Mouse (Mus musculus) heart, adult 2 months (tissue): Measurements from ENCODE around the gene Rrp36. TPM values are rescaled to one million over a fixed set of nuclear protein-coding genes. Genes with fewer than 3 reads are reported as not detected.

Experiments
- DNase-seq, 2 experiments: peaks; one replicate each; pipeline ENCODE4 v3.0.0; 2021
- H3K27ac ChIP-seq: fragments of 200-600 bp; 2 replicates; pipeline ENCODE4 v1.8.1; 2022
- H3K27me3 ChIP-seq: fragments of 200-500 bp; 2 replicates; pipeline ENCODE4 v1.6.1; 2012; ENCODE audit warnings: mild to moderate bottlenecking, low read length, inconsistent platforms, mixed read lengths; ENCODE audit not compliant: control insufficient read depth, insufficient read depth
- H3K36me3 ChIP-seq: fragments of 200-500 bp; 2 replicates; pipeline ENCODE4 v1.6.1; 2012; ENCODE audit warnings: low read length, inconsistent platforms; ENCODE audit not compliant: control insufficient read depth, insufficient read depth
- H3K4me1 ChIP-seq: fragments of 200-500 bp; 2 replicates; pipeline ENCODE4 v1.6.1; 2011; ENCODE audit warnings: low read length; ENCODE audit not compliant: control insufficient read depth, insufficient read depth
- H3K4me3 ChIP-seq: fragments of 200-600 bp; 2 replicates; pipeline ENCODE4 v1.8.1; 2022
- H3K79me2 ChIP-seq: fragments of 200-500 bp; replicated peaks from 2 replicates; pipeline ENCODE4 v1.6.1; 2012; ENCODE audit warnings: mild to moderate bottlenecking, inconsistent platforms, low read length, moderate library complexity, mixed read lengths; ENCODE audit not compliant: control insufficient read depth, insufficient read depth
- H3K9ac ChIP-seq: fragments of 200-500 bp; 2 replicates; pipeline ENCODE4 v1.6.1; 2012; ENCODE audit warnings: low read depth, mild to moderate bottlenecking, control low read depth, inconsistent platforms, low read length, mixed read lengths
- CTCF ChIP-seq: fragments of 200-600 bp; IDR thresholded peaks from 2 replicates; pipeline ENCODE4 v1.8.1; 2022; ENCODE audit warnings: antibody characterized with exemption, mild to moderate bottlenecking, moderate library complexity
- EP300 ChIP-seq: fragments of 200-500 bp; IDR thresholded peaks from 2 replicates; pipeline ENCODE4 v1.6.1; 2011; ENCODE audit warnings: low read depth, low read length, control low read depth; ENCODE audit not compliant: insufficient read depth
- POLR2A ChIP-seq: fragments of 200-500 bp; IDR thresholded peaks from 2 replicates; pipeline ENCODE4 v1.6.1; 2011; ENCODE audit warnings: mild to moderate bottlenecking, low read depth, low read length, control low read depth; ENCODE audit not compliant: insufficient read depth
- WGBS: fragments of 180-500 bp; shearing (Covaris S2); methylation state at CpG from one replicate; pipeline ENCODE4 v1.1.7; 2018; 5-methylcytosine and 5-hydroxymethylcytosine counted together
- intact Hi-C: fragments of 180-260 bp; cut with DNase I; formaldehyde crosslinking; loops from one replicate; pipeline ENCODE4 v1.15.1; 2025
- polyA plus RNA-seq: library from polyadenylated mRNA; depleted of rRNA; stranded (reverse); fragments of >200 nt; gene quantifications from 2 replicates; pipeline ENCODE4 v1.2.3, GENCODE M21; 2012
- total RNA-seq, 2 experiments: library from RNA; stranded (reverse); gene quantifications; 2 replicates each; pipeline ENCODE4 v1.2.3; 2021

Rrp36 gene
- total and polyA plus RNA-seq, 3 experiments, result 10.7 to 19.4 (median 11.3) TPM

GRCm38 (mm10) chr17:46698515-46698914 is 24.4 kb upstream of the Rrp36 start:
- WGBS, result 84% methylated on average over 6 of the region's 6 CpGs
- Histone ChIP-seq H3K27me3 (no peaks in the 10 kb centered on the region), H3K36me3 (no peaks in the 10 kb centered on the region), H3K4me3 (no peak overlapping the region), H3K9ac (no peak overlapping the region), H3K4me1 (peaks cover 5% of the 10 kb centered on the region), H3K79me2 (0 out of 2 replicates have a peak, but pooled peaks cover 3% of the 10 kb centered on the region), H3K27ac (no peak overlapping the region)
- DNase-seq, result no peak
- intact Hi-C loops, result no loop called here
- no peak for TF ChIP-seq CTCF
- no peak for TF ChIP-seq POLR2A
- TF ChIP-seq EP300, result no peak

- no peaks in the 10 kb centered on the region for H3K36me3 ChIP-seq
- no peak overlapping the region for H3K9ac ChIP-seq
- 94% methylated on average over 1 of the region's 1 CpGs for WGBS
- no peaks in the 10 kb centered on the region for H3K4me1 ChIP-seq
- intact Hi-C loops, result no loop called here
- H3K27me3 ChIP-seq, result no peaks in the 10 kb centered on the region
- no peak for DNase-seq
- H3K79me2 ChIP-seq, result peaks cover 2% of the 10 kb centered on the region; the same call in 1 of the 2 replicates
- H3K4me3 ChIP-seq, result no peak overlapping the region
- TF ChIP-seq CTCF, result no peak
- TF ChIP-seq EP300, result no peak
- no peak for TF ChIP-seq POLR2A
- no peak overlapping the region for H3K27ac ChIP-seq
These were observed 20.4 kb upstream of the Rrp36 start for GRCm38 (mm10) chr17:46694517-46695063.

- TF ChIP-seq CTCF (no peak), POLR2A (no peak), EP300 (no peak)
- intact Hi-C loops, result no loop called here
- Histone ChIP-seq H3K27ac (no peak overlapping the region), H3K79me2 (peaks cover 2% of the 10 kb centered on the region; the same call in 1 of the 2 replicates), H3K9ac (no peak overlapping the region), H3K27me3 (no peaks in the 10 kb centered on the region), H3K4me1 (no peaks in the 10 kb centered on the region), H3K36me3 (no peaks in the 10 kb centered on the region), H3K4me3 (no peak overlapping the region)
- no peak for DNase-seq
- WGBS, result 89% methylated on average over 2 of the region's 2 CpGs
These were observed 17.2 kb upstream of the Rrp36 start for GRCm38 (mm10) chr17:46691390-46691789.

- WGBS, result 79% methylated on average over 12 of the region's 12 CpGs
- no peak overlapping the region for H3K9ac ChIP-seq
These were observed 16.5 kb upstream of the Rrp36 start for GRCm38 (mm10) chr17:46690665-46691064.

GRCm38 (mm10) chr17:46685913-46686312 is 11.8 kb upstream of the Rrp36 start:
- no peak overlapping the region for H3K9ac ChIP-seq
- no peaks in the 10 kb centered on the region for H3K36me3 ChIP-seq
- no peak for DNase-seq
- H3K4me1 ChIP-seq, result peaks cover 5% of the 10 kb centered on the region
- 86% methylated on average over 6 of the region's 6 CpGs for WGBS
- H3K4me3 ChIP-seq, result no peak overlapping the region
- H3K79me2 ChIP-seq, result no peaks in the 10 kb centered on the region
- no peak overlapping the region for H3K27ac ChIP-seq
- H3K27me3 ChIP-seq, result no peaks in the 10 kb centered on the region
- intact Hi-C loops, result no loop called here
- TF ChIP-seq EP300 (no peak), POLR2A (no peak), CTCF (no peak)

More at GRCm38 (mm10) chr17:46690665-46691064, 16.5 kb upstream of the Rrp36 start:
- H3K79me2 ChIP-seq, result peaks cover 2% of the 10 kb centered on the region; the same call in 1 of the 2 replicates
- no peaks in the 10 kb centered on the region for H3K36me3 ChIP-seq
- no peaks in the 10 kb centered on the region for H3K4me1 ChIP-seq
- H3K27me3 ChIP-seq, result no peaks in the 10 kb centered on the region
- intact Hi-C loops, result no loop called here
- no peak for DNase-seq
- H3K4me3 ChIP-seq, result no peak overlapping the region
- H3K27ac ChIP-seq, result no peak overlapping the region
- TF ChIP-seq EP300 (no peak), POLR2A (no peak), CTCF (no peak)

- H3K27me3 ChIP-seq, result no peaks in the 10 kb centered on the region
- no peak overlapping the region for H3K27ac ChIP-seq
- TF ChIP-seq EP300, result no peak
- TF ChIP-seq POLR2A, result no peak
- TF ChIP-seq CTCF, result no peak
- no peaks in the 10 kb centered on the region for H3K79me2 ChIP-seq
- WGBS, result 88% methylated on average over 16 of the region's 16 CpGs
- H3K4me3 ChIP-seq, result no peak overlapping the region
- H3K36me3 ChIP-seq, result no peaks in the 10 kb centered on the region
- no peak overlapping the region for H3K9ac ChIP-seq
- no peak for DNase-seq
- intact Hi-C loops, result loop anchor here (2.0 kb wide), 1 partner anchor 20 kb away; no protein-coding TSS in a partner anchor
- peaks cover 8% of the 10 kb centered on the region for H3K4me1 ChIP-seq
These were observed 8.7 kb upstream of the Rrp36 start for GRCm38 (mm10) chr17:46682654-46683389.
